Mouse (Mus musculus) limb, embryonic 14.5 days (tissue): ENCODE measurements at regions not wholly inside any gene's neighbourhood (a gene's known extent, or its start where the extent isn't known, plus 50 kb on each side); places are given as distances from the start of the nearest gene placed in this dataset.

Experiments used
- ATAC-seq: fragments of 200-750 bp; cut with Nextera tagmentation; 2 replicates; pipeline ENCODE4 v1.8.0; 2017; ENCODE audit warnings: low read depth, moderate number of reproducible peaks, moderate TSS enrichment; ENCODE audit not compliant: low FRiP score
- DNase-seq: peaks from one replicate; pipeline ENCODE4 v3.0.0-alpha.2; 2015; ENCODE audit warnings: low spot score
- H3K27ac ChIP-seq: fragments of 300-500 bp; sonication (generic); replicated peaks from 2 replicates; pipeline ENCODE4 v1.5.1; 2014; ENCODE audit warnings: low read depth, mild to moderate bottlenecking, low read length, moderate library complexity, mixed read lengths
- H3K27me3 ChIP-seq: fragments of 300-500 bp; sonication (generic); 2 replicates; pipeline ENCODE4 v1.6.1; 2014; ENCODE audit warnings: low read length, mixed read lengths; ENCODE audit not compliant: control insufficient read depth, insufficient read depth
- H3K36me3 ChIP-seq: fragments of 300-500 bp; sonication (generic); 2 replicates; pipeline ENCODE4 v1.6.1; 2014; ENCODE audit warnings: mild to moderate bottlenecking, low read length, moderate library complexity, mixed read lengths; ENCODE audit not compliant: control insufficient read depth, insufficient read depth
- H3K4me1 ChIP-seq: fragments of 300-500 bp; sonication (generic); 2 replicates; pipeline ENCODE4 v1.6.1; 2014; ENCODE audit warnings: antibody characterized with exemption, low read length, mixed read lengths; ENCODE audit not compliant: control insufficient read depth, insufficient read depth
- H3K4me2 ChIP-seq: fragments of 300-500 bp; sonication (generic); replicated peaks from 2 replicates; pipeline ENCODE4 v1.6.1; 2014; ENCODE audit warnings: low read depth, mild to moderate bottlenecking, low read length, moderate library complexity; ENCODE audit not compliant: severe bottlenecking
- H3K4me3 ChIP-seq: fragments of 300-500 bp; sonication (generic); replicated peaks from 2 replicates; pipeline ENCODE4 v1.5.1; 2014; ENCODE audit warnings: low read length
- H3K9ac ChIP-seq: fragments of 300-500 bp; sonication (generic); 2 replicates; pipeline ENCODE4 v1.6.1; 2014; ENCODE audit warnings: mild to moderate bottlenecking, low read depth, low read length, moderate library complexity; ENCODE audit not compliant: severe bottlenecking
- H3K9me3 ChIP-seq: fragments of 300-500 bp; sonication (generic); 2 replicates; pipeline ENCODE4 v1.6.1; 2016; ENCODE audit warnings: low read length; ENCODE audit not compliant: control insufficient read depth
- POLR2A ChIP-seq: fragments of 200-500 bp; IDR thresholded peaks from 2 replicates; pipeline ENCODE4 v1.8.0; 2012; ENCODE audit warnings: inconsistent platforms, mild to moderate bottlenecking, moderate library complexity, borderline replicate concordance; ENCODE audit not compliant: insufficient read depth, insufficient read length; ENCODE audit errors: extremely low read depth
- WGBS: fragments of 180-500 bp; shearing (Covaris S2); extraction: QIAGEN DNeasy Blood & Tissue Kit; methylation state at CpG from one replicate; pipeline ENCODE4 v1.1.7; 2014; 5-methylcytosine and 5-hydroxymethylcytosine counted together

DNA sequence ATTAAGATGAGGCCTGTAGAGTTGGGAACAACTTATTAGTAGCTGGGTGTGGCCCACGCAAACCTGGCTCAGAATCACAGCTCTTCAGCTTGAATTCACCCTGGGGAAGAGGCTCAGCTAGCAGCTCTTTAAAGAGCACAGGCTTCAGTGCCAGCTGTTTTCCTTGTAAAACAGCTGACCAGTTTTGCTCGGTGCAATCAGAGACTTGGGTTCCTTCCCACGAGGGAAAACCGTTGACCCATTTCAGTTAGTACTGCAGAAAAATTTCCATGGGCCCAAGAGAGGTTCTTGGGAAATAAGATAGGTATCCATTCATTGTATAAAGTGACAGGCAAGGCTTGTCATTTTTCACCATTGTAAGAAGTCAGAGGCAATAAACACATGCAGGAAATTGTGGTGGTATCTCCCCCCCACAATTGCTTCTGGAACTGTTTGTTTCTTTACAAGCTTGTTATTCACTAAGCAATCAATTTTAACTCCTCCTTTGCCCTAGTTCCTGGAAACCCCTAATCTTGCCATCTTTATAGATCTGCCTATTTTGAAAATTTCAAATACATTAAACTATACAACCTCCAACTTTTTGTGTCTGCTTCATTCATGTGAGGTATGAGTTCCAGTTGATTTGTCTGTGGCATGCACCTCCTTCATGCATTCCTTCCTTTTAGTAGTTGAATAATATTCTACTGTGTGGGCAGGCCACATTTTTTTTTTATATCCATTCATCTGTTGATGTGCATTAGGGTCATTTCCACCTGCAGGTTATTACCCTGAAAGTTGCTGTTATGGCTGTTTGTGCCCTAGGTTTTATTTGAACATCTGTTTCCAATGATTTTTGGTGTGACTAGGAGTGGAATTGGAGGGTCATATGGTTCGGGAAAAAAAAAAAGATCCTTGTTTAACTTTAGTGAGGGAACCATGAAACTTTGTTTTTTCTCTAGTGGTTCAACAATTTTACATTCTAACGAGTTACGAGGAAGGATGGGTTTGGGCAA lies 205.8 kb downstream of the Btg1 start:
- Histone ChIP-seq H3K4me1 (peaks cover 13% of the 10 kb centered on the region), H3K27me3 (no peaks in the 10 kb centered on the region), H3K36me3 (no peaks in the 10 kb centered on the region), H3K9ac (no peak overlapping the region), H3K4me3 (no peak overlapping the region), H3K4me2 (no peak overlapping the region), H3K27ac (no peak overlapping the region), H3K9me3 (no peaks in the 10 kb centered on the region)
- TF ChIP-seq POLR2A: no peak
- 20% methylated on average over 7 of the region's 7 CpGs for WGBS
- peak; percentile 68 for DNase-seq
- no peak; the same call in 1 of the 2 replicates for ATAC-seq

DNA sequence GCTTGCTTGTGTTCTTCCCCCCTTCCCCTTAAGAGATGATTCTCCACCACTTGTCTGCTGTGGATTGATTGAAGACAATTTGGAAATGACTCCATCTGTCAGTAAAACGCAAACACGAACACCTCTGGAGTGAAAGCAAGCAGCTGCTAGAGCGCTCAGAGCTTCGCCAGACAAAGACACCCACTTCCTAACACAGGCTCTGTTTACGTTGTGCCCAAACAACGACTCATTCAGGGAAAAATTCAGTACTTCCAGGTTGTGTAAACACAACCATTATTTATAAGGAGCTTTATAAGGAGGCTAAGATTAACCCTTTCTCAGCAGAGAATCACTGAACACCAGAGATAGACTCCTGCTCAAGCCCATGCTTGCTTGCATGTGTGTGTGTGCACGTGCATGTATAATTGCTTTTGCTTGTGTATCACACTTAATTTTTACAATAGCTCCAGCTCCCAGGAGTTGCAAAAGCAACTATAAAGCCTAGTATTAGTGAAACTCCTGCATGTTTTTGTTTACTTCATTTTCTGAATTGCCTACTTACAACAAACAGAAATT lies 209.5 kb downstream of the Btg1 start:
- ATAC-seq (no peak), DNase-seq (peak; percentile 20)
- H3K4me2 ChIP-seq: peak overlapping the region; percentile 29; the same call in 1 of the 2 replicates
- no peaks in the 10 kb centered on the region for H3K9me3 ChIP-seq
- 11% methylated on average over 7 of the region's 7 CpGs for WGBS
- no peak overlapping the region for H3K4me3 ChIP-seq
- H3K4me1 ChIP-seq: peaks cover 13% of the 10 kb centered on the region
- no peak for TF ChIP-seq POLR2A
- H3K27me3 ChIP-seq: no peaks in the 10 kb centered on the region
- H3K36me3 ChIP-seq: no peaks in the 10 kb centered on the region
- H3K9ac ChIP-seq: peak overlapping the region; percentile 35; the same call in 1 of the 2 replicates
- 0 out of 2 replicates have a peak overlapping the region, but pooled peaks have one; percentile 22 for H3K27ac ChIP-seq

DNA sequence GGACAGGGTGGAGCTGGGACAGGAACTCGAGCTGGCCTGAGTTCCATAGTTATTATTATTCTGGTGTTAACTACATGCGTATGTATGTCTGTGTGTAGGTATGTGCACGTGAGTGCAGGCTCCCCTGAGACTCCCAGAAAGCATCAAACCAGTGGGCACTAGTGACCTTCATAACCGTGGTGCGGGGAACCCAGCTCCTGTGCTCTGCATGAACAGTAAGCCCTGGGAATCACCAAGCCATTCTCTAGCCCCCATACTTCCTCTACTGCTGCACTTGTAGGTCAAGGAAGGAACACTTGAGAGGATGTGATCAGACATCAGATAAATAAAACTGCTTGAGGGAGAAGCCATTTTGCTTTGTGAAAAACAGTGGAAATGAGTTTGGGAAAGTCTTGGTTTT lies 211.2 kb downstream of the Btg1 start:
- H3K27me3 ChIP-seq: no peaks in the 10 kb centered on the region
- no peak for TF ChIP-seq POLR2A
- no peak for ATAC-seq
- H3K9ac ChIP-seq: no peak overlapping the region
- H3K4me2 ChIP-seq: no peak overlapping the region
- H3K4me3 ChIP-seq: no peak overlapping the region
- H3K9me3 ChIP-seq: no peaks in the 10 kb centered on the region
- peaks cover 3% of the 10 kb centered on the region; the same call in 1 of the 2 replicates for H3K4me1 ChIP-seq
- WGBS: 89% methylated on average over 5 of the region's 5 CpGs
- H3K36me3 ChIP-seq: no peaks in the 10 kb centered on the region
- no peak for DNase-seq
- no peak overlapping the region for H3K27ac ChIP-seq

DNA sequence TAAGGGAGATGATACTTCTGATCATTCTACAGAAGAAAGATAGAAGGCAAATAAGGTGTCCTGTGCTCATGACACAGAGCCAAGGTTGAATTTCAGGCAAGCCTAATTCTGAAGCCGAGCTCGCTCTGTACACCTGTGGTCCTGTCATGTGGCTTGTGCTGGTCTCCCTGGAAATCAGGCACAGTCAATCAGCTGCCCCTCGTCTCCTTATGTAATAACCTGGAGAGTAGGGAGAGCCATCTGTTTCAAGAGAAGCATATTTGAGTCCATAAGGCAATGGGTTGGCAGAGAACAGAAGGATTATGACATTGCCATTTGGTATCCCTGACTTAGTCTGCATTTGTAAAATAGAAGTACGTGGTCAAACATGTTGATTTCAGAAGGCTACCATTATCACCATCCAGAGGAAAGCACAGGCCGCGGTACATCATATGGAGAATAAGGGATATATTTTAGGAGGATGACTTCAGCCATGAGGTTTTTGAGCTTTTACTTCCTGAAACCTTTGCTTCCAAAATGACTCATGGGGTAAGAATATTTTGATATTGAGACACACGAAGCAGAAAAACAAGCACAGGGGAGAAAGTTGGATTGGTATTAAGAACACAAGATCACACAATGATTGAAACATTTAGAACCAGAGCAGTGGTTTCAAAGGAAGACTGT lies 211.9 kb downstream of the Btg1 start:
- Histone ChIP-seq H3K4me1 (peaks cover 3% of the 10 kb centered on the region; the same call in 1 of the 2 replicates), H3K27me3 (no peaks in the 10 kb centered on the region), H3K9me3 (no peaks in the 10 kb centered on the region), H3K36me3 (no peaks in the 10 kb centered on the region), H3K4me3 (no peak overlapping the region), H3K4me2 (no peak overlapping the region), H3K9ac (no peak overlapping the region), H3K27ac (no peak overlapping the region)
- no peak for DNase-seq
- TF ChIP-seq POLR2A: no peak
- ATAC-seq: no peak
- WGBS: 81% methylated on average over 7 of the region's 7 CpGs

DNA sequence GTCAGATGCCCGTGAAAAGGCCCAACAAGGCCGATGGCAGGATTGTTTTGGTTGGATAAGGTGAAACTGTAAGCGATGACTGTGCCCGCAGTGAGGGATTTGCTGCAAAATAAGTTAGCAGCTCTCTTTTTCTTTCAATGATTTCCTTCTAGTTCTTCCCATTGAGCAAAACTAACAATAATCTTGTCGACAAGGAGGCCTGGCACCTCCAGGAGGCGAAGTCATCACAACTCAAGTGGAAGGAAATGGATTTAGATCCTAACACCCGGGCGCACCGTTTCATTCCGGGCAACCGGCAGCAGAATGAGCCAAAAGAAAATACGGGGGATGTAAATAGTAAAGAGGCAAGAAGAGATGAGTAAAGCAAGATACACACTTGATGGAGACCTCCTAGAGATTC lies 214.3 kb downstream of the Btg1 start:
- Histone ChIP-seq H3K27ac (no peak overlapping the region), H3K4me3 (no peak overlapping the region), H3K4me1 (no peaks in the 10 kb centered on the region; the same call in 1 of the 2 replicates), H3K9ac (no peak overlapping the region), H3K4me2 (no peak overlapping the region), H3K9me3 (no peaks in the 10 kb centered on the region), H3K27me3 (no peaks in the 10 kb centered on the region), H3K36me3 (no peaks in the 10 kb centered on the region)
- ATAC-seq (no peak), DNase-seq (no peak)
- 91% methylated on average over 12 of the region's 12 CpGs for WGBS
- TF ChIP-seq POLR2A: no peak
